Mouse (Mus musculus): ENCODE measurements around the gene Elmo3.

Elmo3 gene

GRCm38 (mm10) chr8:105298351-105299252 is 6.8 kb upstream of the Elmo3 start:
- no peak for DNase-seq (ENCODE audit: low spot score in 2 of 2)

- DNase-seq (ENCODE audit: low spot score in 2 of 2) = no peak
These were observed 5.4 kb upstream of the Elmo3 start for GRCm38 (mm10) chr8:105299962-105300361.

- no peak for DNase-seq (ENCODE audit: low spot score in 2 of 2)
These were observed 2.0 kb upstream of the Elmo3 start for GRCm38 (mm10) chr8:105303396-105303795.

GRCm38 (mm10) chr8:105303874-105304273 is 1.5 kb upstream of the Elmo3 start:
- no peak for DNase-seq (ENCODE audit: low spot score in 2 of 2)

GRCm38 (mm10) chr8:105304325-105305210 is 833 bp upstream of the Elmo3 start:
- DNase-seq (ENCODE audit: low spot score in 2 of 2) = no peak

GRCm38 (mm10) chr8:105306146-105306691 is 818 bp downstream of the Elmo3 start:
- no peak for DNase-seq (ENCODE audit: low spot score in 2 of 2)

GRCm38 (mm10) chr8:105307670-105308069 is 2.3 kb downstream of the Elmo3 start:
- no peak for DNase-seq (ENCODE audit: low spot score in 2 of 2)

- DNase-seq (ENCODE audit: low spot score in 2 of 2) = no peak
These were observed 3.0 kb downstream of the Elmo3 start for GRCm38 (mm10) chr8:105308428-105308827.

- DNase-seq (ENCODE audit: low spot score in 2 of 2) = no peak
These were observed 3.9 kb downstream of the Elmo3 start for GRCm38 (mm10) chr8:105309142-105309847.

GRCm38 (mm10) chr8:105310118-105310517 is 4.7 kb downstream of the Elmo3 start:
- no peak for DNase-seq (ENCODE audit: low spot score in 2 of 2)

GRCm38 (mm10) chr8:105311718-105312117 is 6.3 kb downstream of the Elmo3 start:
- no peak for DNase-seq (ENCODE audit: low spot score in 2 of 2)

- DNase-seq (ENCODE audit: low spot score in 2 of 2) = no peak
These were observed 7.6 kb downstream of the Elmo3 start for GRCm38 (mm10) chr8:105312891-105313481.

GRCm38 (mm10) chr8:105313622-105314402 is 8.4 kb downstream of the Elmo3 start:
- no peak for DNase-seq (ENCODE audit: low spot score in 2 of 2)

- DNase-seq (ENCODE audit: low spot score in 2 of 2) = no peak
These were observed 9.8 kb downstream of the Elmo3 start for GRCm38 (mm10) chr8:105315073-105315769.

- no peak for DNase-seq (ENCODE audit: low spot score in 2 of 2)
These were observed 12.5 kb downstream of the Elmo3 start for GRCm38 (mm10) chr8:105317941-105318340.

GRCm38 (mm10) chr8:105318662-105319190 is 13.3 kb downstream of the Elmo3 start:
- no peak for DNase-seq (ENCODE audit: low spot score in 2 of 2)

- DNase-seq (ENCODE audit: low spot score in 2 of 2) = no peak
These were observed 17.8 kb downstream of the Elmo3 start for GRCm38 (mm10) chr8:105323183-105323582.

- no peak for DNase-seq (ENCODE audit: low spot score in 2 of 2)
These were observed 20.3 kb downstream of the Elmo3 start for GRCm38 (mm10) chr8:105325641-105326093.

- DNase-seq (ENCODE audit: low spot score in 2 of 2) = peak; percentile 91 to 95
These were observed 20.8 kb downstream of the Elmo3 start, which contains the start of the genes Lrrc29 and Tmem208 for GRCm38 (mm10) chr8:105326141-105326672. Lrrc29 (minus strand) TSS chr8:105326278. Tmem208 (plus strand) TSS chr8:105326354.

All from urinary bladder, adult 18-20 months (tissue).